Mouse (Mus musculus) cerebellum, postnatal 14 days (tissue): ENCODE measurements around the gene Ina.
"Not testable (repeated sequence)": the region's sequence is repeated elsewhere in the genome, so short reads cannot be mapped to it uniquely, and the experiment has no call there.

Experiments
- DNase-seq, 2 experiments: peaks; one replicate each; pipeline ENCODE4 v3.0.0; 2021; ENCODE audit warnings: mixed read lengths in 2 of 2

The Ina gene

DNA sequence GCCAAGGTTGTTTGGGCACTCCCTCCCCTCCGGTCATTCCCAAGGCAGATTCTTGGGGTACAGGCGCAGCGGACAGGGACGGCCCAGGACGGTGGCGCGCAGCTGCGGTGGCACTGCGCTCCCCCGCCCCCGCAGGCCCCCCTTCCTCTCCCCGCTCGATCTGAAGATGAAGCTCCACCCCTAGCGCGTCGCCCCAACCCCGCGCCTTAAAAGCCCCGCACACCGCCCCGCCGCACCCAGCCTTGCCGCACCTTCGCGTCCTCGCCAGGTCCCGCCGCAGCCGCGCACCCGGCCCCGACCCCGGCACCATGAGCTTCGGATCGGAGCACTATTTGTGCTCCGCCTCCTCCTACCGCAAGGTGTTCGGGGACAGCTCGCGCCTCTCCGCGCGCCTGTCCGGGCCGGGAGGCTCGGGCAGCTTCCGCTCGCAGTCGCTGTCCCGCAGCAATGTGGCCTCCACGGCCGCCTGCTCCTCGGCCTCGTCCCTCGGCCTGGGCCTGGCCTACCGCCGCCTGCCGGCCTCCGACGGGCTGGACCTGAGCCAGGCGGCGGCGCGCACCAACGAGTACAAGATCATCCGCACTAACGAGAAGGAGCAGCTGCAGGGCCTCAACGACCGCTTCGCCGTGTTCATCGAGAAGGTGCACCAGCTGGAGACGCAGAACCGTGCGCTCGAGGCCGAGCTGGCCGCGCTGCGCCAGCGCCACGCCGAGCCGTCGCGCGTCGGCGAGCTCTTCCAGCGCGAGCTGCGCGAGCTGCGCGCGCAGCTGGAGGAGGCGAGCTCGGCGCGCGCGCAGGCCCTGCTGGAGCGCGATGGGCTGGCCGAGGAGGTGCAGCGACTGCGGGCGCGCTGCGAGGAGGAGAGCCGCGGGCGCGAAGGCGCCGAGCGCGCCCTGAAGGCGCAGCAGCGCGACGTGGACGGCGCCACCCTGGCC is at the start of gene Ina, which contains the start of gene Nt5c2:
Ina (plus strand) TSS at position 252 of the 935 bp plus-strand sequence.
Nt5c2 (minus strand) TSS at position 707 of the 935 bp plus-strand sequence.
- DNase-seq: peak; percentile 92 to 94

DNA sequence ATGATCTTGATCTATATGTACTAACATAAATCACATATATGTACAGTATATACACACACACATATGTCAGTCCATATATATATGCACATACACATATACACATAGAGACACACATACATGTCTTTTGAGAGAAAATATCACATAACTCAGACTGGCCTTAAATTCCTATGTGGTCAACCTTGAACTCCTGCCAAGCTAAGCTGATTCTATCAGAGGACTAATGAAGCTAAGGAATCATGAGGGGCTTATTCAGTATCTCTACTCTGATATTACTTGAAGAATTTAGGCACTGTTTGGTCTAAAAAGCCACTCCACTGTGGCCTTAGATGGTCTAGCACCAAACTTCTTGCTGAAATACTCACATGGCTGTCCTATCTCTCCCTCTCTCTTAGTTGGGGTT is 49.0 kb upstream of the Ina start:
- no peak for DNase-seq

DNA sequence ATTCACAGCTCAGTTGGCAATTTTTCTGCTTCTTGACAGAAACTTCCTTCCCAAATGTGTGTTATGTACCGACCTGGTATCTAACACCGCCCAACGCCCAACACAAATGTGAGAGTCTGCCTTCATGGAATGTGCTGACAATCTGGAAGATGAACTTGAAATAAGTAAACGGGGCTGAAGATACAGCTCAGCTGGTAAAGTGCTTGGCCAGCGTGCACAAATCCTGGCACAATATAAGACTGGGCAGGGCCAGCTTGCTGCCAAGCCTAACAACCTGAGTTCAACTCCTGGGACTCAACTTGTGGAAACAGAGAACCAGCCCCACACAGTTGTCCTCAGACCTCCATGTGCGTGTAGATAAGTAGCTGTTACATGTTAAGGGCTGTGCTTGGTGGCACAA is 48.2 kb upstream of the Ina start:
- DNase-seq: no peak

DNA sequence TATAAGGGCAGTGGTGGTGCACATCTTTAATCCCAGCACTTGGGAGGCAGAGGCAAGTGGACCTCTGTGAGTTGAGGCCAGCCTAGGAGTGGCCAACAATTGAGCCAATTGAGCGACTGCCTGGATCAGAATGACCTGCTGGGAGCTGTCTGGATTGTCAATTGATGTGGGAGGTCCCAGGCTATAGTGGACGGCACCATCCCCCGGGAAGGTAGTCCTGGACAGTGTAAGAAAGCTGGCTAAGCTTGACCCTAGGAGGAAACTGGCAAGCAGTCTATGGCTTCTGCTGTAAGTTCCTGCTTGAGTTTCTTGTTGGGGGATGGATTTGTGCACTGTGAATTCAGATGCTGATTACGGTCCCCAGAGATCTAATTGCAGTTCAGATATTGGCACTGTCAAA is 46.6 kb upstream of the Ina start:
- no peak for DNase-seq

DNA sequence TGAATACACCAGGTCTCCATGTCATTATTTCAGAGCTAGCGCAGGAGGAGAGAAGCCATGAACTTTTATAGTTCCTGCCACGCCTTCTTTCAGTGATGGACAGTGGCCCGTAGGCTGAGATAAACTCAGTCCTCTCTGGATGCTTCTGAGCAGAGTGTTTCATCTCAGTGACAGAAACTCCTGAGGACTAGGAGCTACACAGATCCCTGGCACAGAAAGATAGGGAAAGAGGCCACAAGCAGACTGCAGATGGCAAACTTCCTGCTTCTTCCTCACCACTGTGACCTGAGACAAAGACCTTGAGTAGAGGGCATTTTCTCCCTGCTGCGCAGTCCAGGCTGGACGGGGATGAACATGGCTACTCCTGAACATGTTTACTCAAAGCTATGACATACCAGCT is 45.7 kb upstream of the Ina start:
- DNase-seq: no peak

DNA sequence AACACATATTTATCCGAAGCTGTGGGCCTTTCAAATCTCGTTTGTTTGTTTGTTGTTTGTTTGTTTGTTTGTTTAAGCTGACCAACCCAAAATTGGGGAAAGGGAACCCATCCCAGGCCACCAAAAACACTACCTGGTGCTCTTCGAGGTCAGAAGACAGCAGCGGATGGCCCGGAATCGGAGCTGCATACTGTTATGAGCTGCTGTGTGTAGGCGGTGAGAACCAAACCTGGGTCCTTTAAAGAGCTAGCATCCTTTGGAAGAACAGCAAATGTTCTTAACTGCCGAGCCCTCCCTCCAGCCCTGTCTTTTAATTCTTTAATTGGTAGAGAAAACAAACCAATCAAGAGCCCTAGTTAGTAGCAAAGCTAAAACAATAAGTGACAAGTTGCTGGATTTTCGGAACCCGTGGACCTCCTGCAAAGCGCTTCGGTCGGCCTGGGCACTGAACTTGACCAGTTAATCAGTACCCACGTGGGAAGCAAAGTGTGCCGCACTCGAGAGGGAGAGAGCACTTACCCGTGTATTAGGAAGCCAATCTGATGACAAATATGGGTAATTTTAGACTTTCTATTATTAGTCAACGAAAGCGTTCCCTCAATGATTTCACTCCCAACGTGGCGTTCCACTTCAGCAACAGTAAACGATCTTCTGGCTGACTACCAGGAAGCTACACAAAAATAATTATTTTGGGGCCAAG is 45.1 kb upstream of the Ina start:
- DNase-seq: no peak

DNA sequence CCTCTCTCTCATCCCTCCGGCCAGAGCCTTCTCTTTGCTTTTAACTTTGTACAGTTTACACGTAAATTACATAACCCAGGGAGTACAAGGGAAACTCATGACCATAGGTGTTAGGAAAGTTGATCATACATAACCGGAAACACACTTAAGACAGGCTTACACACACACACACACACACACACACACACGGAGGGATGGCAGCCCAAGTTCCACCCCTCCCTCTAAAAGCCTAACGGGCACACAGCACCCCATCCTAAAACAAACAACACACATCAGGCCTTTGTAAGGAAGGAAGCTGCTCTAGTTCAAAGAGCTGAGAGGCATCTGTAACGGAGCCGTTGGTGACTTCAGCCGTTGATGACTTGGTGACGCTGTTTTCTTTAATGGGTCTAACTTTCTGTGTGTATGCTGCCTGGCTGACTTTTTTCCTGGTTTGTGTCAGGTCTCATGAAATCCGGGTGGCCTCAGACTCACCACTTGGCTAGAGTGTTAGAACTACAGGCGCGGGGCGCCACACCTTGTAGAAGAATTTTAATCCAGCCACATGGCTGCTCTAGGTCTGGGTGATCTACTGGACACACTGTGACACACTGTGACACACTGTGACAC is 44.3 kb upstream of the Ina start:
- no peak for DNase-seq

DNA sequence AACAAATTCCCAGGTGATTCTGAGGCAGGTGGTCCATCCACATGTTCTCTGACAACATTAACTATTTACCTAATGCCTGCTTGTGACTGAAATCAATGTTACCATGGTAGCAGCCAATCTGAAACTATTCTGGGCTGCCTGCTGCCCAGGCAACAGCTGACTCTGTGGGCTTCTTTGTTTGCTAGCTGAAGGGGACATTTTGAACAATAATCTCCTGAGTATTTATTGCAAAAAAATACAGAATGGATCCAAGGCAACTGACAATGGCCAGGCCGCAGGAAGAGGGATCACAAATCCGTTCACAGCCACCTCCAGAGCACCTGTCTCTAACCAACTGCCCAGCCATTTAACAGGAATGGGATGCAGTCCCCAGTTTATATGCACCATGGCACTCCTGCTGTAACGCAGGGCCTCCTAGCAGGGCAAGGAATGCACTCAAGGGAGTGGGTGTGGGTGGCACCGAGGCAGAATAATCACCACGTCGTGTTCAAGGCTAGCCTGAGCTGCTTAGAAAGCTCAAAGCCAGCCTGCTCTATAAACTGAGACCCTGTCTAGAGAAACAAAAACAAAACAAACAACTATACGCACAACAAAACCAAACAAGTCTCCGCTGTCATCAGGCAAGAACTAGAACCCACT is 43.3 kb upstream of the Ina start:
- DNase-seq: no peak

DNA sequence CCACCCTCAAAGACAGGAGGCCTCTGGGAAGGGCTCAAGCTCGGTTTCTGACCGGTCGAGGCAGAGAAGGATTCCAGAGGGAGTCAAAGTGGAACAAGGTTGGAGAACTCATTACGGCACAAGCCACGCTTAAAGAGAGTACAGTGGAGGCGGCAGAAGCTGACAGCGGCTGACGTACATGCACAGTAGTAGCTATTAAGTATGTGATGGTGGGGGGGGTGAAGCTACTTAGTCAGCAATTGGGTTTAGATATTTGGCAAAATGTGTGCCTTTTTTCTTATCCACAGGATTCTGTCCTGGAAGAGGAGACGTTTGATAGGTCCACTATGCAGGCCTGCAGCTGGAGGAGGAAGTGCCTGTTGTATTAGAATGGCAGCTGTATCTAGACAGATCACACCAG is 42.8 kb upstream of the Ina start:
- DNase-seq: no peak

DNA sequence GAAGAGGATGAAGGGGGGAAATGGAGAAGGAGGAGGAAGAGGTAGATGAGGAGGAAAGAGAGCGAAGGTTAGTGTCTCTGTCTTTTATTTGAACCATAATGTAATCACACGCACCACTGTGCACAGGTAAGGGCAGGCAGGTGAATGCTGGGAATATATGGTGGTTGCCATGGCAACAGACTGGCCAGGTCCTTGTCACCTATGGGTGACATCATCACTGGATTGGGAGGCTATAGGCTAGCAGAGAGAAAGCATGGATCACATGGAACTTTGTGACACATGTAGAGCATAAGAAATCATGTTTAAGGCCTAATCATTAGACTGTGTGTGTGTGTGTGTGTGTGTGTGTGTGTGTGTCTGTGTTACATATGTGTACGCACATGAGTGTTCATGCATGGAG is 42.3 kb upstream of the Ina start:
- DNase-seq: no peak

DNA sequence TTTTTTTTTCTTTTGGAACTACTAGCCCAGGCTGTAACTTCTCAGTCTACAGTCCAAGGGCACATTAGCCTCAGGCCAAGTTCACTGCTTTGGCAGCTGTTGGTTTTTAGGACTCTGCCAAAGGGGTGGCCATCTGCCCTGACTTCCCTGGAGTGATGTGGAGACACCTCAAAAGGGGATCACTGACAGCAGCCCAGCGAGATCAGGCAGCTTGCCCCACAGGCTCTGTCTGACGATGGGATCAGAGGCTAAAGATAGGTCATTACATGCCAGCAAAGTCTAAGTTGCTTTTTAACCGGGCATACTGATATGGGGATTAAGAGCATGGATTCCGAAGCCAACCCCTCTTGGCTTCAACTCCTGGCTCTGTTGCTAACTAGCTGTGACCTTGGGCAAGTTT is 38.9 kb upstream of the Ina start:
- peak; percentile 66 to 71 for DNase-seq

DNA sequence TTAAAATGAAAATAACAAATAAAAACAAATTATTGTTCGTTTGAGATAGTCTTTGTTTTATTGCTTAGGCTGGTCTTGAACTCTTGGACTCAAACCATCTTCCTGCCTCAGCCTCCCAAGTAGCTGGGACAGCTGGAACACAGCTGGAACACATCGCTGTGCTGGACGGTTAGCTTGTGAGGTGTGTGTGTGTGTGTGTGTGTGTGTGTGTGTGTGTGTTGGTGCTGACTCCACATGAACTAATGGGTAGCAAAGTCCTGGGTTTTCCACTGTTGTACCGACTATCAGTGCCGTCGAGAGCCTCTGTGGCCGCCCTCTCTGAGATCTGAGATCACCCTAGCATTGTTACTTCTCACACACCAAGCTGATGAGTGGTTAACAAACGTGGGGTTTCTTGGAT is 38.5 kb upstream of the Ina start:
- no peak for DNase-seq

DNA sequence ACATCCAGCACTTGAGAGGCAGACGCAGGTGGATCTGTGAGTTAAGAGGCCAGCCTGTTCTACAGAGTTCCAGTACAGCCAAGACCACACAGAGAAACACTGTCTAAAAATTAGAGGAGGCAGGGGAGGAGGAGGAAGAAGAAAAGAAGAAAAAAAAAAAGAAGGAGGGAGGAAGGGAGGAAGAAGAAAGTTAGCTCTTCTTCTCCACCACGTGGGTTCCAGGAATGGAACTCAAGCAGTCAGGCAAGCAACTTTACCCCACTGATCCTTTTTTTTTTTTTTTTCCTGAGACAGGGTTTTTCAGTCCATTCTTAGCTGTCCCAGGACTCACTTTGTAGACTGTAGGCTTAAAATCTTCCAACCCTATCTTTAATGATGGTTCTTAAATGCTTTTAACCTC is 37.8 kb upstream of the Ina start:
- no peak for DNase-seq

DNA sequence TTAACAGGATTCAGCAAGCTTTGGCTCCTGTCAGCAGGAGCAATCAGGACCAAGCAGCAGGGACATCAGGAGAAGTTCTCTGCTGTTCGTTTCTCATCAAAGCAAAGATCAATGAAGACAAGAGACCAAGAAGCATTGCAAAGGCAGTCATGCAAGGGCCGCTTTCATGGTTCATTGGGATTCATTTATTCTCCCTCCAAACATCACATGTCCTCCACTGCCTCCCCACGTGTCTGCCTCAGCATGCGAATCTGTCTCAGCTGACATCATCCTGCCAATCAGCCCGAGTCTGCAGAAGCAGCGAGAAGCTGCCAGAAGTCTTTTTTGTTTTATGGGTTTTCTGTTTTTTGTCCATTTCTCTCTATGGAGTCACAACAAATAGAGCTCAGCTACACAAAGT is 37.0 kb upstream of the Ina start:
- DNase-seq: peak in 1 of 2 experiments; percentile 56

DNA sequence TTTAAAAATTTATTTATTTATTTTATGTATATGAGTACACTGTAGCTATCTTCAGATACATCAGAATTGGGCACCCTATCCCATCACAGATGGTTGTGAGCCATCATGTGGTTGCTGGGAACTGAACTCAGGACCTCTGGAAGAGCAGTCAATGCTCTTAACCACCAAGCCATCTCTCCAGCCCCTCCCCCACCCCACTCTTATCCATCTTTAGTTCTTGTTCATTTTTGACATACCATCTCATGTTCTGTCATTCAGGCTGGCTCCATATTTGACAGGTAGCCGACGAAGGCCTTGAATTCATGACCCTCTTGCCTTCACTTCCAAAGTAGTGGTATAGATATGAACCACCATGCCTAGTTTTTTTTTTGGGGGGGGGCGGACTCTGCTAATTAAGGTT is 36.4 kb upstream of the Ina start:
- not testable (repeated sequence) for DNase-seq

DNA sequence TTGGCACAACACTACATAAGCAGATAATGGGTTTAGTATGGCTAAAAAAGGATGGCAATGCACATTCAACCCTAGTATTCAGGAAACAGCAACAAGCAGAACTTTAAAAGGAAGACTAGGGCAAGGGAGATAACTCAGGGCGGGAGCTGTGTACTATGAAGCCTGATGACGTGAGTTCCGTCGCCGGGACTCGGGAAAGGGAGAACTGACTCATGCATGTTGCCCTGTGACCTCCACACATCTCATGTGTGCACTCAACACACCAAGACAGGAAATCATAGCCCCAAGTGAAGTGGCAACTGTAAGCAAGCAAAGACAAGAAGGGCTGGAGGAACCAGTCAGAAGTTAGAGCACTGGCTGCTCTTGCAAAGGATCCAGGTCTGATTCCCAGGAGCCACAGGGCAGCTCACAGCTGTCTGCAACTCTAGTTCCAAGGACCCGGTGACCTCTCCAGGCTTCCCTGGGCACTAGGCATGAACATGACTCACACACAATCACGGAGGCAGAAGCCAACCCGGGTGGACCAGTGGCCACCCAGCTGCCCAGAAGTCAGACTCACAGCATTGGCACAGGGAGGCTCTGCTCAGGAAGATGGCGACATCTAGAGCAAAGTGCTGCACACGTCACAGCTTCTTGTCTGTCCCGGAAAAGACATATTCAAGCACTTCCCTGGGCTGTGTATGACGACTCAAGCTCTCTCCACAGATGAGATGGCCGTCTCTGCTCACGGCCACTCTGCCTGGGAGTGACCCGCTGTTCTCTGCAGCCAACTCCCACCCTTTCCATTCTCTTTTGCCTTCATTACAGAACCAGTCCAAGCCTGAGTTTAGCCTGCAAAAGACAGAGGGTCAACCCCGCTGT is 35.3 kb upstream of the Ina start:
- DNase-seq: no peak

DNA sequence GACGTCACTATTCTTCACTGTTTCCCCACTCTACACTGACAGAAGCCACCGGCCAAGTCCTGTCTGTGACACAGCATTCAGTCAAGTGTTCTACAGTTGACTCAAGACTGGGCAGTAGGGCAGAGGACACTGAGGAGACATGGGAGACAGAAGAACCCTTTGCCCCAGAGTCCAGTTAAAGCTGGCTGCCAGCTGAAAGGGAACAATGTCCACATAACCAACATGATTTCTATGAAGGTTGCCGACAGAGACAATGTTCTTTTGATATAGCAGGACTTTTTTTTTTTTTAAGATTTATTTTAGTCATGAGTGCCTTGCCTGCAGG is 34.8 kb upstream of the Ina start:
- no peak for DNase-seq

DNA sequence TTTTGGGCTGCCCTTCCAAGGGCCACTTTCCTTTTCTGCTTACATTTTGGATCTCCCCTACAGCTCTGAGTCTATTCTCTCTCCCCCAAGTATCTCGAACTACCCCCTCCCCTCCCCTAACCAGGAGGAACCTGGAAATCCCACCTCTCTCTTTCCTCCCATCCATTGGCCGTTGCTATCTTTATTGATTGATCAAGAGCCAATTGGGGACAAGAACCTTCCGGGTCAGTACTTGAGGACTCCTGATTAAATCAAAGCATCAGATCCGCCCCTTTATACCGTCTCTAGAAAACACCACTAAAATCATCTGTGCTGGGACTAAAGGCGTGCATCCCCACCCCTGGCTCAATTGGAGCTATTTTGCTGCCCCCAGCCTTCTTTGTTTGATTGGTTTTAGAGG is 33.0 kb upstream of the Ina start:
- no peak for DNase-seq

DNA sequence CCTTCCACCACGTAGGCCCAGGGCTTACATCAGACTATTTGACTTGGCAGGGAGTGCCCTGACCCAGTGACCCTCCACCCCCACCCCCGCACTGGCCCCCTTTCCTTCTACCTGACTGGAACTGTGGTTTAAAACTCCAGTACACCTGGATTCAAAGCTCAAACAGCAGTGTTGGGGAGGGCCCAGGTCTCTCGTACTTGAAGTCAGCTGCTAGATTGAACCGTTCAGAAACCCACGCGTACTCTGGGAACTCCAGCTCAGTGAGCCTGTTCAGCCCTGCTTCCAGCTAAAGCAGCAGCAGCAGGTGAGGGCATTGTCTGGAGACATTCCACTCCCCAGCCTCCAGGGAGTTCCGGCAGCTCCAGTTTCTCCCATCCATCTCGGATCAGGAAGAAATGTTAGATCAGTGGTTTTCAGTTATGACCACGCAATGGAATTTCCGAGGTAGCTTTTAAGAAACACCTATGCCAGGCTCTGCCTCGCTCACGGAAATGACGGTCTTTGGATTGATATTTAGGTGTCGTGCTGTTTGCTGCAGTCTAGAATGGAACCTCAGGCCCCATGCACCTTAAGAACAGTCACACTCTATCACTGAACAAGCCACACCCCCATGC is 31.0 kb upstream of the Ina start:
- no peak for DNase-seq

DNA sequence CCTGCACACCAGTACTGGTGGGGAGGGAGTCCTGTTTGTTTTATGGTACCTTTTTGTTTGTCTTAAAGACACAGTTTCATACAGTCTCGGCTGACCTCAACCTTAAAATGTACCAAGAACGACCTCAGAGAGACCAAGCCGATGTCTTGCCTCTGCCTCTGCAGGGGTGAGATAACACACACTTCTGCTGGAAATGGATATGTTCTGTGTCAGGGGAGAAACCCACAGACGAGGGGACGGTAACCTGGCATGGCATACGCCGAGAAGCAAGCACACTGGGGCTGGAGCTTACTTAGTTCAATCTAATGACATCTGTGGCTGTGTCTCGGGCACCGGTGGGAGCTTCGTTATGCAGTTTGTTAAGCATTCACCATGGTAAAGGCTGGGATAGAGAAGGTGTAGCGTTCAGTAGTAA is 30.5 kb upstream of the Ina start:
- DNase-seq: no peak

DNA sequence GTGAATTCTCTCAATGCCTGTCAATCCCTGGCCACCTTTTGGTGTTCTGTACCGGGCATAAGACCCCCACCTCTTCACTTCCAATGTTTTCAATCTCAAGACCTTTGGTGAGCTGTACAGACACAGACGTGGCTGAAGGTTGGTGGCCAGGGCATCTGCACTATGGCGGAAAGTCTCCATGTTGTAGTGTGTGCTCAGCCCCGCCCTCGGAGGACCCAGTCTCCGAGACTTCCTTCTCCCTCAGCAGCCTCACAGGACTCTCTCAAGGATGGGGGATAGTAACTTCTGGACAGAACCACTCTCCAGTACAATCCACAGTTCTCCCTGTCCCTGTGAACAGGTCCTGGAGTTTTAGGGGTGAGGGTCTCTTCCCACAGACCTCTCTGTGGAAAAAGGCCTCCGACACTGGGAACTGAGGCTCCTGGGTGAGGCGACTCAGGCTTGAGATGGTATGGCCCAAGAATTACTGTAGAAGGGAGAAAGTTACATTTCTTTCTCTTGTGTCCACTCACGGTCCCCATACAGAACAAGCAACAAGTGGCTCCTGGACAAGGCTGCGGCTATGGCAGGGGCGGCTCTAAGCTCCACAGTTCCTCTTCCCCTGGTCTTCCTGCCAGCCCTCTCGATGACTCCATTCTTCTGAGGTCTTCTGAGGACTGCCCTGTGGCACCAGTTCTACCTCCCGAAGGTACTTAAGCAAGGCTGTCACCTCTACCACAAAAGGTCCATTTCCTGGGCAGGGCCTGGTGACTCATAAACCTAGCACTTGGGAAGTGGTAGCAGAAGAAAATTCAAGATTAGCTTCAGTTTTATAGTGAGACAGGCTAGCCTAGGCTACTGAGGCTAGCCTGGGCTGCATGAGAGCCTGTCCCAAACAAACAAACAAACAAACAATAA is 29.5 kb upstream of the Ina start:
- DNase-seq: no peak
